Mouse (Mus musculus) forebrain, embryonic 15.5 days (tissue): ENCODE measurements at regions not wholly inside any gene's neighbourhood (a gene's known extent, or its start where the extent isn't known, plus 50 kb on each side); places are given as distances from the start of the nearest gene placed in this dataset. TPM values are rescaled to one million over a fixed set of nuclear protein-coding genes. Genes with fewer than 3 reads are reported as not detected.

Experiments used
- microRNA-seq: library from miRNA; unstranded; fragments of <30 nt; microRNA quantifications from one replicate; pipeline ENCODE4, GENCODE M21; 2016

Small RNA genes in the stretch of these regions (microRNA-seq; reads per million reads assigned to microRNA genes)
- gene Gm24063: not detected
